Mouse (Mus musculus): Measurements from ENCODE around the gene Itga9. TPM values are rescaled to one million over a fixed set of nuclear protein-coding genes. Genes with fewer than 3 reads are reported as not detected.

Gene Itga9
- polyA plus RNA-seq, 1 experiment: 6.2 TPM

GRCm38 (mm10) chr9:118877365-118878008 is 271.0 kb downstream of the Itga9 start:
- peaks cover 6% of the 10 kb centered on the region for H3K4me1 ChIP-seq (ENCODE audit: control insufficient read depth, insufficient read depth, low read length)
- TF ChIP-seq CTCF (IDR thresholded peaks at IDR 0.05; ENCODE audit: control insufficient read depth, insufficient read depth, insufficient replicate concordance, low read depth, low read length) (no peak), POLR2A (IDR thresholded peaks at IDR 0.05; ENCODE audit: control insufficient read depth, low read depth, low read length) (no peak)
- no peaks in the 10 kb centered on the region for H3K27me3 ChIP-seq (ENCODE audit: control insufficient read depth, insufficient read depth, low read length)
- no peaks in the 10 kb centered on the region for H3K36me3 ChIP-seq (ENCODE audit: control insufficient read depth, insufficient read depth, low read length)
- no peak overlapping the region for H3K4me3 ChIP-seq (ENCODE audit: control insufficient read depth, low read depth, low read length)
- H3K27ac ChIP-seq (ENCODE audit: control insufficient read depth, insufficient read depth, low read depth, low read length): no peak overlapping the region; the same call in 1 of the 2 replicates

GRCm38 (mm10) chr9:118878596-118878995 is 272.1 kb downstream of the Itga9 start:
- TF ChIP-seq POLR2A (IDR thresholded peaks at IDR 0.05; ENCODE audit: control insufficient read depth, low read depth, low read length): no peak
- H3K4me3 ChIP-seq (ENCODE audit: control insufficient read depth, low read depth, low read length): no peak overlapping the region
- H3K4me1 ChIP-seq (ENCODE audit: control insufficient read depth, insufficient read depth, low read length): peaks cover 3% of the 10 kb centered on the region

GRCm38 (mm10) chr9:118881281-118881945 is 274.9 kb downstream of the Itga9 start:
- TF ChIP-seq POLR2A (IDR thresholded peaks at IDR 0.05; ENCODE audit: control insufficient read depth, low read depth, low read length) (no peak), CTCF (IDR thresholded peaks at IDR 0.05; ENCODE audit: control insufficient read depth, insufficient read depth, insufficient replicate concordance, low read depth, low read length) (peak; percentile 60; the same call in 1 of the 2 replicates)
- H3K4me3 ChIP-seq (ENCODE audit: control insufficient read depth, low read depth, low read length): no peak overlapping the region
- H3K36me3 ChIP-seq (ENCODE audit: control insufficient read depth, insufficient read depth, low read length): no peaks in the 10 kb centered on the region
- H3K4me1 ChIP-seq (ENCODE audit: control insufficient read depth, insufficient read depth, low read length): peaks cover 3% of the 10 kb centered on the region
- H3K27me3 ChIP-seq (ENCODE audit: control insufficient read depth, insufficient read depth, low read length): no peaks in the 10 kb centered on the region
- H3K27ac ChIP-seq (ENCODE audit: control insufficient read depth, insufficient read depth, low read depth, low read length): no peak overlapping the region

More at GRCm38 (mm10) chr9:118878596-118878995, 272.1 kb downstream of the Itga9 start:
- H3K27ac ChIP-seq (ENCODE audit: control insufficient read depth, insufficient read depth, low read depth, low read length): no peak overlapping the region
- H3K27me3 ChIP-seq (ENCODE audit: control insufficient read depth, insufficient read depth, low read length): no peaks in the 10 kb centered on the region
- H3K36me3 ChIP-seq (ENCODE audit: control insufficient read depth, insufficient read depth, low read length): no peaks in the 10 kb centered on the region

GRCm38 (mm10) chr9:118881946-118882284 is 275.4 kb downstream of the Itga9 start:
- Histone ChIP-seq H3K4me1 (ENCODE audit: control insufficient read depth, insufficient read depth, low read length) (peaks cover 3% of the 10 kb centered on the region), H3K27me3 (ENCODE audit: control insufficient read depth, insufficient read depth, low read length) (no peaks in the 10 kb centered on the region), H3K27ac (ENCODE audit: control insufficient read depth, insufficient read depth, low read depth, low read length) (no peak overlapping the region), H3K4me3 (ENCODE audit: control insufficient read depth, low read depth, low read length) (no peak overlapping the region), H3K36me3 (ENCODE audit: control insufficient read depth, insufficient read depth, low read length) (no peaks in the 10 kb centered on the region)
- TF ChIP-seq POLR2A (IDR thresholded peaks at IDR 0.05; ENCODE audit: control insufficient read depth, low read depth, low read length) (no peak), CTCF (IDR thresholded peaks at IDR 0.05; ENCODE audit: control insufficient read depth, insufficient read depth, insufficient replicate concordance, low read depth, low read length) (no peak)

GRCm38 (mm10) chr9:118883150-118883549 is 276.7 kb downstream of the Itga9 start:
- Histone ChIP-seq H3K27ac (ENCODE audit: control insufficient read depth, insufficient read depth, low read depth, low read length) (no peak overlapping the region), H3K27me3 (ENCODE audit: control insufficient read depth, insufficient read depth, low read length) (no peaks in the 10 kb centered on the region), H3K4me3 (ENCODE audit: control insufficient read depth, low read depth, low read length) (no peak overlapping the region), H3K36me3 (ENCODE audit: control insufficient read depth, insufficient read depth, low read length) (no peaks in the 10 kb centered on the region), H3K4me1 (ENCODE audit: control insufficient read depth, insufficient read depth, low read length) (peaks cover 9% of the 10 kb centered on the region)
- TF ChIP-seq CTCF (IDR thresholded peaks at IDR 0.05; ENCODE audit: control insufficient read depth, insufficient read depth, insufficient replicate concordance, low read depth, low read length): no peak
- TF ChIP-seq POLR2A (IDR thresholded peaks at IDR 0.05; ENCODE audit: control insufficient read depth, low read depth, low read length): no peak

GRCm38 (mm10) chr9:118885785-118886184 is 279.3 kb downstream of the Itga9 start:
- Histone ChIP-seq H3K4me3 (ENCODE audit: control insufficient read depth, low read depth, low read length) (no peak overlapping the region), H3K36me3 (ENCODE audit: control insufficient read depth, insufficient read depth, low read length) (no peaks in the 10 kb centered on the region), H3K4me1 (ENCODE audit: control insufficient read depth, insufficient read depth, low read length) (peaks cover 7% of the 10 kb centered on the region), H3K27me3 (ENCODE audit: control insufficient read depth, insufficient read depth, low read length) (no peaks in the 10 kb centered on the region), H3K27ac (ENCODE audit: control insufficient read depth, insufficient read depth, low read depth, low read length) (no peak overlapping the region)
- TF ChIP-seq POLR2A (IDR thresholded peaks at IDR 0.05; ENCODE audit: control insufficient read depth, low read depth, low read length) (no peak), CTCF (IDR thresholded peaks at IDR 0.05; ENCODE audit: control insufficient read depth, insufficient read depth, insufficient replicate concordance, low read depth, low read length) (no peak)

- peaks cover 7% of the 10 kb centered on the region for H3K4me1 ChIP-seq (ENCODE audit: control insufficient read depth, insufficient read depth, low read length)
- TF ChIP-seq CTCF (IDR thresholded peaks at IDR 0.05; ENCODE audit: control insufficient read depth, insufficient read depth, insufficient replicate concordance, low read depth, low read length) (no peak), POLR2A (IDR thresholded peaks at IDR 0.05; ENCODE audit: control insufficient read depth, low read depth, low read length) (no peak; the same call in 1 of the 2 replicates)
- H3K27ac ChIP-seq (ENCODE audit: control insufficient read depth, insufficient read depth, low read depth, low read length): no peak overlapping the region
- no peaks in the 10 kb centered on the region for H3K27me3 ChIP-seq (ENCODE audit: control insufficient read depth, insufficient read depth, low read length)
- H3K36me3 ChIP-seq (ENCODE audit: control insufficient read depth, insufficient read depth, low read length): no peaks in the 10 kb centered on the region
- H3K4me3 ChIP-seq (ENCODE audit: control insufficient read depth, low read depth, low read length): no peak overlapping the region
Measured at GRCm38 (mm10) chr9:118887201-118887600, 280.7 kb downstream of the Itga9 start.
